Mouse (Mus musculus) kidney, adult 9 months (tissue): ENCODE measurements at regions not wholly inside any gene's neighbourhood (a gene's known extent, or its start where the extent isn't known, plus 50 kb on each side); places are given as distances from the start of the nearest gene placed in this dataset.
A peak's percentile ranks its signal among the peaks of the same experiment; 100 is the strongest.
"Not testable (repeated sequence)": the region's sequence is repeated elsewhere in the genome, so short reads cannot be mapped to it uniquely, and the experiment has no call there.

ENCODE experiments used
- DNase-seq: peaks from one replicate; pipeline ENCODE4 v3.0.0; 2022

DNA sequence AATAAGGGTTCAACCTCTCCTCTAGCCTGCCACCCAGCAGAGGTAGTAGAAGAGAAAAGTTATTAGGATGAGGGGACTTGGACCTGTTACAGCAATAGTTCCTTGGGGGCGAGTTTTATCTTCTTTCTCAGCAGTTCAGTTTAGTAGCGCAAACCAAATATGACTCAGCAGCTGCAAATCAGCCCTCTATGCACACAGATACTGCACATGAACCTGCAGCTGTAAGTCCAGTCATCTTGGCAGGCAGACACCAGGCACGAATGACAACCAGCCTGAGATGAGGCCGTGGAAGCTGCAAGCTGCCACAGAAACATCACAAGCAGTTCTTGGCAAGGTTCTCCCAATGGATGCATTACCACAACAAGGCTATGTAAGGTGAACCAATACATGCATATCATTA lies 327.0 kb upstream of the Akr1e1 start:
- no peak for DNase-seq

GRCm38 (mm10) chr13:4939849-4940248 lies 330.9 kb upstream of the Akr1e1 start:
- DNase-seq, result no peak

GRCm38 (mm10) chr13:4942490-4942889 lies 333.5 kb upstream of the Akr1e1 start:
- DNase-seq, result peak; percentile 68

DNA sequence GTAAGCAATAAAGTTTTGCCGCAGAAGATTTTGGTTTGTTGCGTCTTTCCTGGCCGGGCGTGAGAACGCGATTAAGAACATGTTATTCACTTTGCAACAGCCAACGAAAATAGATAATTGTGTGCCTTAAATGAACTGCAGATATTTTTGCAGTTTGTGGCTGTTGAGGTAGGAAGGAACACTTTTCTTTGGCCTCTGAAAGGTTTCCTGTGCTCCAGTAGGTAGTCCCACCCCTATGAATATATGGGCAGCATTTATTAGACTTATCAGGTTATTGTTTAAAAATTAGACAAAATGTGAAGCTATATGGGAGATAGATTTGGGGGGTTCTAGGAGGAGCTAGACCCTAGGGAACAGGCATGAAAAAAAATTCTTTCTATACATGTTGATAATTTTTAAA lies 334.1 kb upstream of the Akr1e1 start:
- DNase-seq, result peak; percentile 0

DNA sequence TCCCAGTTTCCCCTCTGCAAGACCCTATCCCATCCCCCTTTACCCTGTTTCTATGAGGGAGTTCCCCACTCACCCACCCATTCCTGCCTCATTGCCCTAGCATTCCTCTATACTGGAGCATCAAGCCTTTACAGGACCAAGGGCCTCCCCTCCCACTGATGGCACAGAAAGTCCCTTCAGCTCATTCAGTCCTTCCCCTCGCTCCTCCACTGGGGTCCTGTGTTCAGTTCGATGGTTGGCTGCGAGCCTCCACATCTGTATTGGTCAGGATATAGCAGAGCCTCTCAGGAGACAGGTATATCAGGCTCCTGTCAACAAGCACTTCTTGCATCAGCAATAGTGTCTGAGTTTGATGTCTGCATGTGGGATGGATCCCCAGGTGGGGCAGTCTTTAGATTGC lies 346.4 kb upstream of the Akr1e1 start:
- no peak for DNase-seq

DNA sequence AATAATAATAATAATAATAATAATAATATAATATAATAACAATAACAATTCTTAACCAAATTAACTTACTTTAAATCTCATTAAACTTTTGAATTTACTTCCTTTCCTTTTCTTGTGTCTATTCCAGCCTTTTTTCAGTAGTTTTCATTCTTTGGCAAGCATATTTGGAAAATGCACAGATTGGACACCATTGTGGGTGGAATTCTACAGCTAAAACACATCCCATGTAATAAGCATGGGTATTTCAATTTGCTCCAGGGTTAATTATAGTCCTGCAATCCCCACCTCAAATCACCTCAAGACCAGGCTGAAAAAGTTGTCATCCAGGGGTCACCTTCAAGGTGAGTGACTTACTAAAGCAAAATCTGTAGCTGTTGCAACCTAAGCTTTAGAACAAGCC lies 355.9 kb upstream of the Akr1e1 start:
- no peak for DNase-seq

GRCm38 (mm10) chr13:4970081-4970892 lies 361.3 kb upstream of the Akr1e1 start:
- DNase-seq, result no peak

- no peak for DNase-seq
These were observed 362.6 kb upstream of the Akr1e1 start for GRCm38 (mm10) chr13:4971472-4972067.

DNA sequence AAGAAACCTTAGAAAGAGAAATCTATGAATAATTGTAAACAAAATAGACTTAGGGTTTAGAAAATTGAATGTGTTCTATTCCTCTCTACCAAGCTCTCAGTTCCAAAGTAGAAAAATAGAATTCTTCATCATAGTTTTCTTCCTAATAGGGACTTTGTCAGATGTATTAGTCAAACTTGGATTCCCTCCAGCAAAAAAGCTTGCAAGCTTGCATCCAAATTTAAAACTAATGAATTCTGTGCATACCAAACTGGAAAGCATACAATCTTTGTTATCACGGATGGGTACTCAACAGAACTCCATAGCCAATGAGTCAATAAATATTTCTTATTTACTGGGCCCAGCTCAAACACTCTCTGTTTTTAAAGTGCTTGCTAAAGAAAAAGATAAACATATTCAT lies 383.9 kb upstream of the Akr1e1 start:
- DNase-seq, result no peak

- DNase-seq, result no peak
These were observed 399.3 kb upstream of the Akr1e1 start for GRCm38 (mm10) chr13:5008296-5008695.

- no peak for DNase-seq
These were observed 413.5 kb upstream of the Akr1e1 start for GRCm38 (mm10) chr13:5022439-5022838.

DNA sequence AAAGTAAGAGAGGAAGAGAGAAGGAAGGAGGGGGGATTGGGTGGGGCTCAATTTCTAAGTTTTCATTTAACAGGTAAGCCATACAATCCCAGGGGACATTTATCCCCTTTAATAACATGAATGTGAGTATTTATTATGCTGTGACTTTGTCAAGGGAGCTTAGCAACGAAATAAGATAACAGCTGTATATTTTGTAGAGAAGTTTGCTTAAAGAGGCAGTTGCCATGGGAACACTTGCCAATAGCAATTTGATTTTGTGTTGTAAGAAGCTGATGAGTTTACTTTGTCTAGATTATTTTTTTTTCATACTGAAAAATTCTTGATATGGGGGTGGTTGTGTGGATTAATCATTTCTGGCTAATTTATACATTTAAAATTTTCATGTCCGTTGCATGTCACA lies 450.9 kb upstream of the Akr1e1 start:
- no peak for DNase-seq

DNA sequence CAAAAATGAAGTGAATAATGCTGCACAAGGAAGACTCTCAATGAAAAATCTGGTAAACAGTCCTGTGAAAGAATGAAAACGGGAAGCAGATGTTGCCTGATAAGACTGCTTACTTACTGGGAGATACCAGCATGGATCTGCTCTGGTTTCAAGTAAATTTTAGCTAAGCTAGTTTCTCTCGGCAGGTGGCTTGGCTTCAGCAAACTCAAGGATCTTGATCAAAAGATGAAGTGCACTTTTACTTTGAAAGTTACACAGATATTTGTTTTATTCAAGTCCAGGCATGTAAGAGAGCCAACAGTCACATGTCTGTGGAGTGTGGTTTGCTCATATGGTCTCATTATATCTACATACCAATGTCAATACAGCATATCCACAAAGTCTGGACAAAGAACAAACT lies 451.5 kb upstream of the Akr1e1 start:
- no peak for DNase-seq

DNA sequence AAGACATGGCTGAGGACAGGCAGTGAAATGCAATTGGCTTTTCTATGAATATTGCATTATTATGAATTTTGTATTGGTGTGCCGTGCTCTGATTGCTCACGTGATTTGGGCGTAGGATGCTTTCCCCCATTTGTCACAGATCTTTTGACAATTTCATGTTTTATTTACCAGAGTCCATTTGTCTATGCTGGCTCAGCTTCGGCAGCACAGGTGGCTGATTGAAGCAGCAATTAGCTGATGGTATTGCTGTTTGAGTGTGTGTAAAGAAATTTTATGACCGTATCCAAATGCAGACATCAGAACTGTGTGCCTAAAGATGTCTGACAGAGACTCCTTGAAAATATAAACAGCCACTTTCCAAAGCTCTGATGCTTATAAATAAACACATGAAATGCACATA lies 498.5 kb upstream of the Akr1e1 start:
- DNase-seq, result no peak

DNA sequence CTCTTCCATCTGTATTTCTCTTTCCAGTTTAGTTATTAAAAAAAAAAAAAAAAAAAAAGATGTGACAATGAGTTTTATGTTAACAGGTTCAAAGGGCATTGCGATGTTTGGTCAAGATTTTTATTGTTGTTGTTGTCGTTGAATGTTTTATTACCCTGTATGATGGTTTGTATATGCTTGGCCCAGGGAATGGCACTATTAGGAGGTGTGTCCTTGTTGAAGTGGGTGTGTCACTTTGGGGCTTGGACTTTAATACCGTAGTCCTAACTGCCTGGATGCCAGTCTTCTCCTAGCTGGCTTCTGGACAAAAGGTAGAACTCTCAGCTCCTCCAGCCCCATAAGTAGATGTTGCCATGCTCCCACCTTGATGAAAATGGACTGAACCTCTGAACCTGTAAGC lies 545.9 kb upstream of the Akr1e1 start:
- DNase-seq, result no peak

DNA sequence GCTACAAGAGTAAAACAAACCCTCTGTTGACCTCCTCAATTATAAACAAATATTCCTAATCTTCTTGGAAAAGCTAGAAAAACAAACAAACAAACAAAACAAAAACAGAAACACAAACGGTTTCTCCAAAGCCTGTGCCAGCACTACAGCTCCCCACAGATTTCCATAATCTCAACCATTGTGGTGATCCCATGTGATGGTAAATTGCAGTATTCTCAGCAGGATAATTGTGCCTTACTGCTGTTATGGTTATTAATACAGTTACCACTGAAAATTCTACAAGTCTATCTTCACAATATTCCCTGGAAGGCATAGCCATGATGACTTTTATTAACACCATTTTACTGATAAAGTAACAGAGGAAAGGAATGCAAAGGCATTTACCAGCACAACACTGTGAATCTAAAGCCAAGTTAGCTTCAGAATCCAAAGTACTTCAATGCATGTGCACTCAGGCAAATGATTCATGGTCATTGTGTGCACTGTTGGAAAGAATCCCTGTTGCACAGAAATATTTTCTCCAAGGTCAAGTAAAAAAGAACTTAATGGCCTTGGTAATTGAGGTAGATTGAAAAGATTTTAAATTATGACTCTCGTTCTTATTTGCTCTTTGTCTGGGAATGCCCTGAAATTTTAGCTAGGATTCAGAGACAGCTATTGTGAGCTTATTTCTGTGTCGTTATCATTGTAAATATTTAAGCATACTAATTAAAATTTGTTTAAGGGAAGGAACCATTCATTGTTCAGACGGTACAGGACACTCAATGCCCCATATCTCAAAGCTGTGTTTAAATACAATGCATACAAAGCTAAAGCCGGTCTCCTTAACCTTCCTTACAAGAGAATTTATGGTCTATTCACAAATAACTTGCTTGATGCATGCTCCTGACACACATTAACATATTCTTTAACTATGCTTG lies 551.1 kb upstream of the Akr1e1 start:
- no peak for DNase-seq

DNA sequence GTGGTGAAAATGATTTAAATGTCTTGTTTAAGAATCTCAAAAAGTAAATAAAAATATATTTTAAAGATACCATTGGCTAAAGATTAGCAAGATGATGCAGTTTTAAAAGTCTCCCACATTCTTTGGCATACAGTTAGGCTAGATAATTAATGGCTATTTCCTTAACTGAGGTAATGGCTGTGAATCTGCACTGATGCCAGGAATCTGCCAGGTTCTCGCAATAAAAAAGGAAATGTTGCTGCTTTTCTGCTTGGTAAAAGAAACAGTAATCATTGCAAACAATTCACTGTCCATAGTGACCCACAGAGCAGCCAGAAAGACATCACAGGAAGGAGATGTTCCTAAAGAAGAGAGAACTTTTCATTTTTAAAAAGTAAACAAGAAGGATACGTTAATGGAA lies 557.7 kb upstream of the Akr1e1 start:
- DNase-seq, result peak; percentile 41

- no peak for DNase-seq
These were observed 570.0 kb upstream of the Akr1e1 start for GRCm38 (mm10) chr13:5178996-5179395.

- no peak for DNase-seq
These were observed 570.6 kb upstream of the Akr1e1 start for GRCm38 (mm10) chr13:5179552-5179951.

DNA sequence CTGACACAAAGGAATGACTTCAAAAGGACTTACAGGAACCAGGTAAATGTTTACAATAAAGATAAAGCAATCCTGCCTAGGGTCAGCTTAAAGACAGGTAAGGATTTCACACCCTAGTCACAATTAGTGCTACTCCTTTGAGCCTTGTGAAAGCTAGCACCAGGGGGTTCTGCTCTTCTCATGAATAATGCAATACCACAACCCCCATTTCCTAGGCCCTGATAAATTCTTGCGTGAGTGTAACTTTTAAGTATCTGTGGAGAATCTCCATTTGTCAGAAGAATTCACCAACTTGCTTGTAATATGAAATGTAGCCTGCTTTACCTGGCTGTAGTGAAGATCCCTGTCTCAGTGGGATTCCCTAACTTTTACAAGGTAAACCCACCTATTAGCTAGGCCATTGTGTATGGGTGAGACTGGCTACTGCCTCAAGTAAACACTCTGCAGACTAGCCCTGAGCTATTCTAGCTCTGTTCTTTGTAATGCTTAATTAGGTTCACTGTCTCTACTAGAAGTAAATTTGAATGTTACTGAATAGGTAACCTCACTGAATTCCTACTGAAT lies 576.3 kb upstream of the Akr1e1 start:
- DNase-seq, result not testable (repeated sequence)

GRCm38 (mm10) chr13:5202736-5203135 lies 593.8 kb upstream of the Akr1e1 start:
- no peak for DNase-seq

DNA sequence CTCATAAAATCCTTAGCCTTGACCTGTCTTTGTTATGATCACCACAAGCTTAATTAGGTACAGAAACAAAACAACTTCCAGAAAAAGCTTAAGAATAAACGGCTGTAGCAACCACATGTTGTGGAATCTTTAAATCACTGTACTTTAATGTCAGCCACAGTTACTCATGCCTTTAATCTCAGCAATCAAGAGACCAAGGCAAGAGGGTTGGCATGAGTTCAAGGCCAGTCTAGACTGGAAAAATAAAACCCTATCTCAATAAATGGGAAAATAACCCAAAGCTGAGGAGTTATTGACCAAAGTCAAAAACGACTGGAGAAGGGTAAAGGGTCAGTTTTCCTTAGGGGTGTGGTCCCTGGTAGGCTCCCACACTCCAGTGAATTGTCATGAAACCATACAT lies 595.2 kb upstream of the Akr1e1 start:
- DNase-seq, result no peak

GRCm38 (mm10) chr13:5211659-5212058 lies 602.7 kb upstream of the Akr1e1 start:
- no peak for DNase-seq
